Mouse (Mus musculus) stomach, embryonic 15.5 days (tissue): Measurements from ENCODE around the gene Hnrnpll. TPM values are rescaled to one million over a fixed set of nuclear protein-coding genes. Genes with fewer than 3 reads are reported as not detected.

ENCODE experiments used
- ATAC-seq: fragments of 200-750 bp; cut with Nextera tagmentation; 2 replicates; pipeline ENCODE4 v1.8.0; 2017; ENCODE audit warnings: low read depth, moderate number of reproducible peaks, moderate TSS enrichment; ENCODE audit not compliant: insufficient read depth, low FRiP score
- H3K27ac ChIP-seq: fragments of 300-500 bp; sonication (generic); 2 replicates; pipeline ENCODE4 v1.5.1; 2015; ENCODE audit warnings: mild to moderate bottlenecking, inconsistent platforms
- H3K27me3 ChIP-seq: fragments of 300-500 bp; sonication (generic); replicated peaks from 2 replicates; pipeline ENCODE4 v1.6.1; 2015; ENCODE audit warnings: inconsistent platforms
- H3K36me3 ChIP-seq: fragments of 300-500 bp; sonication (generic); 2 replicates; pipeline ENCODE4 v1.6.1; 2015; ENCODE audit warnings: inconsistent platforms
- H3K4me1 ChIP-seq: fragments of 300-500 bp; sonication (generic); 2 replicates; pipeline ENCODE4 v1.6.1; 2015; ENCODE audit warnings: inconsistent platforms
- H3K4me2 ChIP-seq: fragments of 300-500 bp; sonication (generic); 2 replicates; pipeline ENCODE4 v1.6.1; 2015; ENCODE audit warnings: mild to moderate bottlenecking, inconsistent platforms
- H3K4me3 ChIP-seq: fragments of 300-500 bp; sonication (generic); replicated peaks from 2 replicates; pipeline ENCODE4 v1.5.1; 2015; ENCODE audit warnings: inconsistent platforms
- H3K9ac ChIP-seq: fragments of 300-500 bp; sonication (generic); 2 replicates; pipeline ENCODE4 v1.6.1; 2015; ENCODE audit warnings: inconsistent platforms
- H3K9me3 ChIP-seq: fragments of 300-500 bp; sonication (generic); 2 replicates; pipeline ENCODE4 v1.6.1; 2016; ENCODE audit warnings: inconsistent platforms
- WGBS: fragments of 180-500 bp; shearing (Covaris S2); methylation state at CpG from one replicate; pipeline ENCODE4 v1.1.7; 2015; 5-methylcytosine and 5-hydroxymethylcytosine counted together
- polyA plus RNA-seq: library from polyadenylated mRNA; unstranded; fragments of >200 nt; fragmentation: Nextera tagmentation; extraction: Ambion mirVana; gene quantifications from 2 replicates; pipeline ENCODE4 v1.2.1, GENCODE M21; 2015

Hnrnpll gene
- polyA plus RNA-seq: 55.8 and 59.1 TPM in 2 replicates

DNA sequence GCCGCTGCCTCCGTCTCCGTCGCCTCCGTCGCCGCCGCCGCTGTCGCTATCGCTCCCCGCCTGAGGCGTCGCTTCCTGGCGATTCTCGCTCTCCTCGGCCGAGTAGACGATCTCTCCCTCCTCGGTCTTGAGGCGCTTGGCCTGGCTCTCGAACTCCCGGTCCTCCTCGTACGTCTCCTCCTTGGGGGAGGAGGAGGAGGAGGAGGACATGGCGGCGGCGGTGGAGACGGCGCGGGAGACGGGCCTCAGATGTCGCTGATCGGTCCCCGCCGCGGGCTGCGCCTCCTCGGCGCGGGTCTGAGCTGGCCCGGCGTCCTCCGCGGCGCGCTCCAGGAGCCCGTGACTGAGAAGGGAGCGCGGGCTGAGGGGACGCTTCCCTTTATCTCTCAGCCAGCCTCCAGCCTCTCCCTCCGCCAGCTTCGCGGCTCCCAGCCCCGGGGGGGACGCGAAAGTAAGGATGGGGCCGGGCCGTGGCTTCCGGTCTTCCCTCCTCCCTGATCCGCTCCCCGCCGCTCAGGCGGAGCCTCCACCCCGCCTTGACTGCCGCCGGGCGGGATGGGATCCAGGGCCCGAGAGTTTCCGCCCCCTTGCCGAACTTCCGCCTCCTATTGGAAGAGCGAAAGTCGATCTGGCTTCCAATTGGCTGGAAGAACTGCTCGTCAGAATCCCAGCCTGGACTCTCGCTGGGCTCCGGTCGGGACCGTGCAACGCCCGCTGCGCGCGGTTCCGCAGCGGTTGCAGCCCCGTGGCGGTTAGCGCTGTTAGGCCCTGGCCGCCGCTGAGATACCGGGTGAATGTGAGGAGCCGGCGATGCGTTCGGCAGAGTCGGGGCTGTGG lies at the start of gene Hnrnpll:
Hnrnpll (minus strand) TSS at position 552 of the 837 bp plus-strand sequence.
- Histone ChIP-seq H3K9me3 (no peaks in the 10 kb centered on the region), H3K4me1 (no peaks in the 10 kb centered on the region), H3K4me2 (peak within 1 kb of the TSS; percentile 81), H3K4me3 (peak within 1 kb of the TSS; percentile 98), H3K9ac (peak within 1 kb of the TSS; percentile 99), H3K36me3 (no peaks in the 10 kb centered on the region), H3K27me3 (no peaks in the 10 kb centered on the region), H3K27ac (peak within 1 kb of the TSS; percentile 99)
- peak; percentile 99 for ATAC-seq
- under 1% methylated on average over 92 of the region's 97 CpGs for WGBS

DNA sequence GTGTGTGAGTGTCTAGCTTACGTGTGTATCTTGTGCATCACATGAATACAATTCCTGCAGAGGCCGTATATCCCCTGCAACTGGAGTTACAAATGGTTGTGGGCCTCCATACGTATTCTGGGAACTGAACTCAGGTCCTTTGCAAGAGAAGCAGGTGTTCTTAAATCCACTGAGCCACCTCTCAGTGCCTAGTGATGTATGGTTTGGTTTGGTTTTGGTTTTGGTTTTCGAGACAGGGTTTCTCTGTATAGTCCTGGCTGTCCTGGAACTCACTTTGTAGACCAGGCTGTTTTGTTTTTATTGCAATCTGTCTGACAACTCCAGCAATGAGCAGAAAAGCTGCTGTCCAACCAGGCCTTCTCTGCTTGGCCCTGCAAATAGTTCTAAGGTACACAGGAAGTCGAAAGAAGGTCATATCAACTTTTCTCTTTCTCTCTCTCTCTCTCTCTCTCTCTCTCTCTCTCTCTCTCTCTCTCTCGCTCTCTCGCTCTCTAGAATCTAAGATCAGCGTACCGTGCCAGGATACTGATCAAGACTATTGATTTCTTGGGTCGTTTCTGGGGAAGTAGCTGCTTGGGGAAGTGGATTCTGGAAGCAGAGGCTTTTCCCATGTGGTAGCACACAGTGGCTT lies 43.3 kb upstream of the Hnrnpll start:
- Histone ChIP-seq H3K27ac (no peak overlapping the region), H3K9ac (no peak overlapping the region), H3K4me3 (no peak overlapping the region), H3K27me3 (no peaks in the 10 kb centered on the region), H3K9me3 (no peaks in the 10 kb centered on the region), H3K4me1 (no peaks in the 10 kb centered on the region), H3K36me3 (no peaks in the 10 kb centered on the region), H3K4me2 (no peak overlapping the region)
- ATAC-seq: no peak
- WGBS: 75% methylated on average over 10 of the region's 10 CpGs

DNA sequence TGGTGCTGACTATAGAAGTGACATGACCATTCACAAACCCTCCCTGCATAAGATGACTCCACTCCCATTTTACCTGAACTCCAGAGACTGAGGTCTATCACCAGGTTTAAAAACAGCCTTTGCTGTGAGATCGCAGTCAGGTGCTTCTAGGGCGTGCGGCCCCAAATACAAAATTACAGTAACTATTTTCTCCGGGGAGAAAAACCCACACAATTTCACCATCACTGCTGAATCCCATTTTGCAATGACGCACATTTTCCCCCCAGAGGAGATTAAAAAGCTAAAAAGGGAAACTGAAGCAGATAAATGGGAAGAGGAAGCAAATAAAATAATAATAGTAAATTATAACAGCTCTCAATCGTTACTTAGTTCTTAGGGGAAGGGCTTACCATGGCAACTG lies 37.7 kb upstream of the Hnrnpll start:
- Histone ChIP-seq H3K4me1 (peaks cover 7% of the 10 kb centered on the region; the same call in 1 of the 2 replicates), H3K9ac (no peak overlapping the region), H3K9me3 (no peaks in the 10 kb centered on the region), H3K27me3 (no peaks in the 10 kb centered on the region), H3K4me3 (no peak overlapping the region), H3K27ac (no peak overlapping the region), H3K36me3 (no peaks in the 10 kb centered on the region), H3K4me2 (no peak overlapping the region)
- WGBS: 82% methylated on average over 6 of the region's 6 CpGs
- no peak for ATAC-seq

DNA sequence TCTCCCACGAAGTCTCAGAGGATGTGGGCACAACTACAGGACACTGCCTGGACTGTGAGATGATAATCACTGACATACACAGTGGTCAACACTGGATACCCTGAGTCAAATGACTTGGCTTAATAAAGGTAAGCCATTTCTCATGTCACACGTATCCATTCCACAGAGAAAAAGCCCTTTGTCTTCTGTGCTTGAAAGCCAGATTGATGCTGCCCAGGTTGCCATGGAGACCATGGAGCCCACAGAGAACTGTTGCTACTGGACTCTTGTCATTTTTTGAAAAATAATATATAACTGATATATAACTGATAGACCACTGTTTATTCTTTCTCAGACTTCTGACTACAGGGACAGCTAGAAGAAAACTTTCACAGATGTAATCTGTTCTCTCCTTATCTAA lies 35.1 kb upstream of the Hnrnpll start:
- 33% methylated on average over 2 of the region's 2 CpGs for WGBS
- H3K27me3 ChIP-seq: no peaks in the 10 kb centered on the region
- H3K4me1 ChIP-seq: peaks cover 7% of the 10 kb centered on the region; the same call in 1 of the 2 replicates

DNA sequence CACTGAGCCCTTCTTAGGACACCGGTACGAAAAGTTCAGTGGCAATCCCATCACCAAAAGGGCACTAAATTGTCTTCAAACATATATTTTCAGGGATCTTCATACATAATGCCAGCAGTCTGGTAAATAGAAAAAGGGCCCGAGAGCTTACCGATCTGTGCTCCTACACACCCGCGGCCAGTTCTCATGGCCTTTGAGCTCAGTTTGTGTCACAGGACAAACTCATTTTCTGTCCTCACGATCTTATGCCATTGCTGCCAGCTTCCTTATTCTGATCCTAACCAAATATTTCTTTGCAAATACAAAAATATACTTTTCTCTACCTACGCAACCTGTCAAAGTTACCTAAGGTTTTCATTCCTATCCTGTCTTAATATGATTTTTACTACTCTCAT lies 34.6 kb upstream of the Hnrnpll start:
- peaks cover 7% of the 10 kb centered on the region; the same call in 1 of the 2 replicates for H3K4me1 ChIP-seq
- no peaks in the 10 kb centered on the region for H3K9me3 ChIP-seq
- H3K27me3 ChIP-seq: no peaks in the 10 kb centered on the region
- ATAC-seq: no peak
- no peak overlapping the region for H3K9ac ChIP-seq
- no peak overlapping the region for H3K27ac ChIP-seq
- WGBS: 70% methylated on average over 8 of the region's 8 CpGs
- H3K36me3 ChIP-seq: no peaks in the 10 kb centered on the region
- no peak overlapping the region for H3K4me2 ChIP-seq
- no peak overlapping the region for H3K4me3 ChIP-seq

More for the DNA sequence above, 35.1 kb upstream of the Hnrnpll start:
- Histone ChIP-seq H3K4me2 (no peak overlapping the region), H3K27ac (no peak overlapping the region), H3K9me3 (no peaks in the 10 kb centered on the region), H3K4me3 (no peak overlapping the region), H3K36me3 (no peaks in the 10 kb centered on the region), H3K9ac (no peak overlapping the region)
- no peak for ATAC-seq

DNA sequence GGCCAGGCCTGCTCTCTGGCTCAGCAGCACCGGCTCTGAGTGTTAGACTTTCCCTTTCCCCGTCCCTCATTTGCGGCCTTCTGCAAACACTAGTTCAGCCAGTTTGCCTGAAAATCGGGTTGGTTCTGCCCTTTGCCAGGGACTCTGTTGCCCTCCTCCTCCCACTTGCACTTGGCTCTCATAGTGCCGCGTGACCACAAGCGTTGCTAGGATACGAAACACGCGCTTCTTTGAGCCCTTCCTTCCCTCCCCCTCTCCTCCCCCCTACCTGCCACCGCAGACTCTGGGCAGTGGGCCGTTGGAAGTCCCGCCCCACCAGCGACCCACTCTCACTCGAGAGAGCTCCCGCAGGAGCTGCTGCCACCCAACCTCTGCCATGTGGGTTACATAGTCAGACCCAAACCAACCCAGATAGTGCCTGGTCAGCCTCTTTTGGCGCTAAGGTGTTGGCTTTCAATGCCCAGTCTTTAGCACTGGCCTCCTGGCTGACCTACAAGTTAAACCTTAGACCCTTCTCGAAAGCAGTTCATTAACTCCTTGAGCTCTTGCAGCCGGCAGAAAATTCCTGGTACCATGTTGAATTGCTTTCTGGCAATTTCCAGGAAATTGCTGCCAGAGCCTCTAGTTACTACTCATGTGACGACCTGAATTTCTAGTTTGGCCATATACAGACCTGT lies 34.0 kb upstream of the Hnrnpll start:
- peak overlapping the region; percentile 45 for H3K4me2 ChIP-seq
- peak overlapping the region; percentile 20 for H3K4me3 ChIP-seq
- WGBS: 12% methylated on average over 20 of the region's 20 CpGs
- ATAC-seq: peak; percentile 84
- no peak overlapping the region for H3K27ac ChIP-seq
- peaks cover 7% of the 10 kb centered on the region; the same call in 1 of the 2 replicates for H3K4me1 ChIP-seq
- H3K9ac ChIP-seq: no peak overlapping the region
- H3K9me3 ChIP-seq: no peaks in the 10 kb centered on the region
- no peaks in the 10 kb centered on the region for H3K27me3 ChIP-seq
- no peaks in the 10 kb centered on the region for H3K36me3 ChIP-seq

DNA sequence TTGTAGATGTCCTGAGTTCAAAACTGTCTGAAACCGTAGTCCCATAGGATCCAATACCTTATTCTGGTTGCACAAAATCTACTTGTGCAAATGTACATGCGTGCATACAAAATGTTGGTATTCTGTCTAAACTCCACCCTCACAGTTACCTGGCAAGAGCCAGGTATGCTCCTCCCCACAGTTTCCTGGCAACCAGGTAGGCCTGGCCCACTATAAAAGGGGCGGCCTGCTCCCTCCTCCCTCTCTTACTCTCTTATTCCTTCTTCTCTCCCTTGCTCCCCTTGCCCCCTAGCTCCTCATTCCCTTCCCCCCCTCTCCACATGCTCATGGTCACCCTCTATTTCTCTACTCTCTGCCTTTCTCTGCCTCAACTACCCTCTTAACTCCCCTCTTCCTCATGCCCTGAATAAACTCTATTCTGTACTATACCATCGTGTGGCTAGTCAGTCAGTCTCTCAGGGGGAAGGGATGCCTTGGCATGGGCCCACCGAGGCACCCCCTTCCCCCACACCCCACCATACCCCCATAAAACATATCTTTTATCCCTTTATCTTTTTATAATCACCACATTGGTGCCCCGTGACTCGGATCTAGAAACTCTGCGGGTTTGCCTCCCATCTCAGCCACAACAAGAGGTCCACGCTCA lies 33.2 kb upstream of the Hnrnpll start:
- Histone ChIP-seq H3K4me3 (peak overlapping the region; percentile 20; the same call in 1 of the 2 replicates), H3K27ac (no peak overlapping the region), H3K9me3 (no peaks in the 10 kb centered on the region), H3K9ac (no peak overlapping the region), H3K27me3 (no peaks in the 10 kb centered on the region), H3K36me3 (no peaks in the 10 kb centered on the region), H3K4me1 (peaks cover 7% of the 10 kb centered on the region; the same call in 1 of the 2 replicates), H3K4me2 (peak overlapping the region; percentile 45)
- ATAC-seq: no peak
- 72% methylated on average over 9 of the region's 9 CpGs for WGBS

DNA sequence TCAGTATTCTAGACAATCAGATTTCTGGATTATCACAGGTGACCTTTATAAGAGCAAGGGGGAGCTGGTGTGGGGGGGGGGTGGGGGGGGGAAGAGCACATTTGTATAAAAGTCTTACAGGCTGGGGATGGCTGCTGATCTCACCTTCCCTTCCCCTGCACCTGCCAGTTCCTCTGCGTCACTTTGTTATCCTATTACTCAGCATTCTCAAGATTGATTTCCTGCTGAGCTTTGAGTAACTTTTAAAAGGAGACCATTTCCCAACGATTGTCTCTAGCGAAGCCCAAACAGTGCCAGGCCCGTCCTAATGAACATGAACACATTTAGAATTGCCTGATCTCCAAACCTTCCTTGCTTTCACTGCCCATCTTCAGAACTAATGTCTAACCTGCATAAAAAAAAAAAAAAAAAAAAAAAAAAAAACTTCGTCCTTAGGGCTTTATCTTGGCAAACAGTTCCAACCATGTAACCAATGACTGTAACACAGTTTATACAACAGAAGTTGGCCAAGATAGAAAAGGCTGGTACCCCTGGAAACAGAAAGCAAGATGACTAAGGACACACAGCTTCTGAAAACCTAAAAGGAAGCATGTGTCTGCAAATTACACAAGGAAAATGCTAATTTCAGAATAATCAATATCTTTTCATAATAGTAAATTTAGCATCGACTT lies 29.9 kb upstream of the Hnrnpll start:
- ATAC-seq: no peak
- H3K36me3 ChIP-seq: no peaks in the 10 kb centered on the region
- no peak overlapping the region for H3K27ac ChIP-seq
- no peak overlapping the region for H3K4me3 ChIP-seq
- 33% methylated on average over 6 of the region's 6 CpGs for WGBS
- no peaks in the 10 kb centered on the region for H3K9me3 ChIP-seq
- no peak overlapping the region for H3K4me2 ChIP-seq
- H3K9ac ChIP-seq: no peak overlapping the region
- H3K4me1 ChIP-seq: peaks cover 7% of the 10 kb centered on the region; the same call in 1 of the 2 replicates
- H3K27me3 ChIP-seq: no peaks in the 10 kb centered on the region

DNA sequence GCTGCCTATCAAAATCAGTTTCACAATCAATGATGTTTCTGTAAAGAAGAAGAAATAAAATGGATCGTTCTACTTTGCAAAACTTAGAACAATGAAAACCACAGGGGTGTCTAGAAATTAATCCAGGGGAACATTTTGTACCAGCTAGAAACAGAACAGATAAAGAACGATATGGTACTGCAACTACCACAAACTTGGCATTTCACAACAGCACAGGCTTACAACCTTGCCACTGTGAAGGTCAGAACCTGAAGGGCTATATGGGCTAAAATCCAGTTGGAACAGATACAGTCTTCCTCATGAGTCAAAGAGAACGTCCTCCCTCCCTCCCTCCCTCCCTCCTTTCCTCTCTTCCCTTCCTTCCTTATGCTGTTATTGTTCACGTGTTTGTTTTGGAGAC lies 28.4 kb upstream of the Hnrnpll start:
- Histone ChIP-seq H3K27ac (no peak overlapping the region), H3K9me3 (no peaks in the 10 kb centered on the region), H3K4me3 (no peak overlapping the region), H3K27me3 (no peaks in the 10 kb centered on the region), H3K4me2 (no peak overlapping the region), H3K9ac (no peak overlapping the region), H3K4me1 (no peaks in the 10 kb centered on the region), H3K36me3 (no peaks in the 10 kb centered on the region)
- WGBS: 60% methylated on average over 4 of the region's 4 CpGs
- ATAC-seq: no peak

DNA sequence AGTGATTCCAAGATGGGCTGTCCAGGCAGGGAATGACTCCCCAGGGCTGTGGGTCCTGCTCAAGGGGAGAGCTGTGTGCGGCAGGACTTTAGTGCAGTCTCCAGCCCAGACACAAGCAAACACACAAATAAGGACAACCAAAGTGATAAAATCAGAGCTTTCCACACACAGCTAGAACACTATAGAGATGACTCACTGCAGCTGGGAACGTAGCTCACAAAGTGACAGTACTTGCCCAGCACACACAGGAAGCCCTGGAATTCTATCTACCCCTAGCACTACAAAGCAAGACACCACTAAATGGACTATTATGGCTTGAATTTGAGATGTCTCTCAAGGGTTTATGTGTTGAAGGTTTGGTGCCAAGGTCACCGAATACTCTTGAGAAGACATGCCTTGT lies 26.0 kb upstream of the Hnrnpll start:
- ATAC-seq: no peak
- H3K9me3 ChIP-seq: no peaks in the 10 kb centered on the region
- no peaks in the 10 kb centered on the region for H3K4me1 ChIP-seq
- H3K4me2 ChIP-seq: no peak overlapping the region
- H3K9ac ChIP-seq: no peak overlapping the region
- 89% methylated on average over 3 of the region's 3 CpGs for WGBS
- no peaks in the 10 kb centered on the region for H3K27me3 ChIP-seq
- no peaks in the 10 kb centered on the region for H3K36me3 ChIP-seq
- H3K4me3 ChIP-seq: no peak overlapping the region
- H3K27ac ChIP-seq: no peak overlapping the region

DNA sequence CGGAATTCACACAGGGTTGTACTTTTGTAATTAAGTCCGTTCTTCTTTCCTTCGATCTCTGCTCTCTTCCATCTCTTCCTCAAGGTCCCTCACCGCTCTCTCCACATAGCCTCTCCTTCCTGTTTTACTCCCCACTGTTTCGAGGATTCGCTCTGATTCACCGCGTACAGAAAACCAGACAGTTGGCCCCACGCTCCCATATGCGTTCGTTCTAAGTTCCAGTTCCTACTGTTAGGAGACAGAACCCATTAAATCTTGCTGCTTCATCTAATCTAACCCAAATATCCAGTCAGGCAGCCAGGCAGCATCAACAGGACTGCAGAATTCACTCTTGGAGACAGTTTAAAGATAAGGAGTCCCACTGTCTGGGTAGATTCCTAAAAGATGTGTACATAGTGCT lies 24.5 kb upstream of the Hnrnpll start:
- H3K27me3 ChIP-seq: no peaks in the 10 kb centered on the region
- H3K27ac ChIP-seq: no peak overlapping the region
- H3K9ac ChIP-seq: no peak overlapping the region
- H3K9me3 ChIP-seq: no peaks in the 10 kb centered on the region
- no peak for ATAC-seq
- no peak overlapping the region for H3K4me3 ChIP-seq
- no peak overlapping the region for H3K4me2 ChIP-seq
- WGBS: 80% methylated on average over 11 of the region's 11 CpGs
- no peaks in the 10 kb centered on the region for H3K4me1 ChIP-seq
- H3K36me3 ChIP-seq: no peaks in the 10 kb centered on the region
